Mouse (Mus musculus): ENCODE results near the gene Nek5. TPM values are rescaled to one million over a fixed set of nuclear protein-coding genes. Genes with fewer than 3 reads are reported as not detected.

Gene Nek5
- total RNA-seq, 2 experiments from 2014 or later, result 0.22 to 0.28 TPM

DNA sequence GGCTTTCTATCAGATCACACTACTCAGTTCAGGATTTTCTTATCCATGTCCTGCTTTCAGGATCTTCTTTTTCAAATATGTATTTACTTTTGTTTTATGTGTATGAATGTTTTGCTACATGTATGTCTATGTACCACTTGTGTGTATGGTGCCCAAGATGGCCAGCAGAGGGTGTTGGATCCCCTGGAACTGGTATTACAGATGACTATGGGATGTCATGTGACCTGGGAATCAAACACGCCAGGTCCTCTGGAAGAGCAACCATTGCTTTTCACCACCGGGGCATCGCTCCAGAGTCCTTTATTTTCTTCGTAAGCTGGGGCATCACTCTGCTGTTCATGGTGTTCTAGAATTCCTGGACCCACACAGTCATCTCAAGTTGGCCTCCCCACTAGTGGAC lies 35.6 kb downstream of the Nek5 start:
- no peak for DNase-seq

DNA sequence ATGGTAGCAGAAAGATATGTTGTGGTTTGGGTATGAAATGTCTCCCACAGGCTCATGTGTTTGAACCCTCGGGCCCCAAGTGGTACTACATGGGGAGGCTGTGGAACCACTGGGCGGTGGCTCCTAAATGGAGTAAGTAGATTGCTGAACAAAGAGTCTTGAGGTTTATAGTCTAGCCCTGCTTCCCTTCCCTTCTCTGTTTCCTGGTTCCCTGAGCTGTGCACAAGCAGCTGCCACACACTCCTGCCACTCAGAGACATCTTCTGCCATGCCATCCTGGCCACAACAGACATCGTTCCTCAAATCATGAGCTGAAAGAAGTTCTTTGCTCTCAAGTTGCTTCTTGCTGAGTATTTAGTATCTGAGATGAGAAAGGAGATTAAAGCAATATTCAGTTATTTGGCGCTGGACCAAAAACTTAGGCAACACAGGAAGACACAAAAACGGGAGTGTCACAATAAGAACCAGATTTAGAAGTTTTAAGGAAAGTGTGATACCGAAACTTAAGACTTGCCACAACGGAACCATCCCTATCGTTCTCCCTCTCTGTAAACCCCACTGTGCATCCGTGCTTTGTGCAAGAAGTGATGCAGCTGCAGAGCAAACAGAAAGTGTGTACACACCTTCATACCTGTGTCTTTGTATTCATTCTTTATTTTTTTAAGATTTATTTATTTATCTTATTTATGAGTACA lies 45.4 kb downstream of the Nek5 start:
- DNase-seq, result no peak

DNA sequence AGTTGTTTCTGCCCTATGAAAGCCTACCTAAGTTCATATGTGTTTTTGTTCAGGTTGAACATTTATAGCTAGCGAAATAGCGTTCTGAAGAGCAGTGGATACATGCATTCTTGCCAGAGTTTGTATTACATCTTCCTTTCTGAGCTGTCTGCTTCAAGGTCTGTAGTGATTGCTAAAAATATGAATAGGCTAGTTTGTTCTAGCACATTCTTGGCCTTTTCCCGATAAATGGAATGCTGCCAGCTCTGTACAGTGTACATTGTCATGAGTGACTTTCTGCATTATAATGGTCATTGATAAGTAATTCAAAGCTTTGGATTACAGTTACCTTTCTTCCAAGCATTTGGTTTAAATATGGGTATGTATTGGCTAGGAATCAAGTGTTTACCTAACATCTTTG lies 63.7 kb downstream of the Nek5 start:
- no peak for DNase-seq

DNA sequence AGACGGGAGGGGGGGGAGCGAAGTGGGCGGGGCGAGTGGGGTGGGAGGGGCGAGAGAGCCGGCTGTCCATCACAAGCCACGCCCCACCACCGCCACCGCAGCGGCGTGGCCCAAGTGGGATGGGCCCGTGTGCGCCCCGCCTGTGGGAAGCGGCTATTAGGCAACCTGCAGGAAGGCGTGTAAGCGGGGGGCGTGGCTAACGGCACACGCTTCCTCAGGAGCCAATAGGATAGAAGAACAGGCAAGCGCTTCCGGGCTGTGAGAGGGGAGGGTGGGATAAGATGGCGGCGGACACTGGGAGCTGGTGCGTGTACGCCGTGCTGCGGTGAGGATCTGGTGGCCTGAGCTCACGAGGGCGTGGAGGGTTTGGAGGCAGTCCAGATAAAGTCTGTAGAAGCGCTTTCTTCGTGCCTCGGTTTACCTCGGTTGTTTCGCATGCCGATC lies 64.4 kb downstream of the Nek5 start, which contains the start of gene Alg11:
Alg11 (plus strand) TSS at position 276 of the 444 bp plus-strand sequence.
- peak; percentile 95 to 96 for DNase-seq

DNA sequence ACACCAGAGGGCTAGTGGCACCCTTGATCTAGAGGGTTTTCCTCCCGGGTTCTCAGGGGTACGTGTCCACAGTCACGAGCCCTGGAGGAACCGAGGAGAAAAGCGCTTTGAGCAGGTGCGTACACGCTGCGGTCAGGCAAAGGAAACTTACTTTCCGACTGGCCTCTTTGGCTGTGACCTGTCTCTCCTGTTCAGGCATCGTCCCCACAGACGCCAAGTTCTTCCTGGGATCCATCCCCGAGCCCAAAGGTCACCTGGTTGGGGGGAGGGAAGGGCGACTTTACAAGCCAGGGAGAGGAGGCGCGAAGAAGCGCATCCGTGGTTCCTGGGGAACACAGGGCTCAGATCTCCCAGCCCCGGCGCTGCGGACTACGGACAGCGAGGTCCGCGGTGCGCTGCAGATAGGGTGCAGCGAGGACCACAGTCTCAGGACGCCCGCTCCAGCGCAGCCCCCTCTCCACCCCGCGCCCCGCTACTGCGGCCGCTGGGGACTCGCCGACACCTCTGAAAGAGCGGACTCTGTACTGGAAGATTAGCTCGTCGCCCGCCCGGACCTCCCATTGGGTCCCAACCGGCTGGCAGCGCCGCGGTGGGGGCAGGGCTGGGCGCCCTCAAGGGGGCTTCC lies 64.9 kb downstream of the Nek5 start, which contains the start of gene Atp7b:
Atp7b (minus strand) TSS at position 485 of the 625 bp plus-strand sequence.
- DNase-seq, result no peak

DNA sequence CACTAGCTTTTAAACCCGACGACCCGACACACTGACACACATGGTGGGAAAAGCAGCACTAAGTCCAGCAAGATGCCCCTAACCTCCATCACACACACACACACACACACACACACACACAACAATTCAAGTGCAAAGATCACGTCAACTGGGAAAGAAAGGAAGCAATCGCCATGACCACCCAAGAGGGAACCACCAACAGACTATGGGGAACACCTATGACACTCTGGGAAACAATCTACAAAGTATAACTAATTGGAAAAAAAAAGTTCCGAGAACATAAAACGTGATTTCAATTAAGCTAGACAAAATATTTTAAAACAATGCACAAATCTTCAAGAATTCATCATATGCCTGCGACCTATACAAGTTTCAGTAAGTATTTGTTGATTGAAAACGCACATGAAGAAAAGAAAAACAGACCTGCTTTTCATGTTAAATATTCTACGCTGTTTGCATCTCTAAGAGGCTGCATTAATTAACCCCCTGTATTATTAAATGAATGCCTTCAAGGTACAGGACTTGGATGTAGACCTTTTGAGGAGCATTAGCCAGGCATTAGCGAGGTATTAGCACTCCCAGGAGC lies 65.6 kb downstream of the Nek5 start:
- DNase-seq, result no peak

DNA sequence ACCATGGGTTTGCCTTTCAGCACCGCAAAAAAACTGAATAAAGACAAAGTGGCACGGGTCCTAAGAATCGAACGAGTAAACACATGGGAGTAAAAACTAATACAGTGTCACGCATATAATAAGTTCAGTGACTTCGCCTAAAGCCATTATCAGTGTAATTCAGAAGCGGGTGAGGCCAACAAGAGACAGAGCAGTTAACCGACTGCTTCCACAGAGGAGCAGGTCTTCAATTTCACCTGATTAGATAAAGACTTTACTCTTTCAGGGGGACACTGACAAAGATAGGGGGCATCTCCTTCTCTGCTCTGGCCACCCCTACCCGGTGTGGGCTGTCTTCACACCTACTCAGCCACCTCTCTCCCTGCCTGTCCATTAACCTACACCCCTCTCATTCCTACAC lies 66.5 kb downstream of the Nek5 start:
- no peak for DNase-seq

DNA sequence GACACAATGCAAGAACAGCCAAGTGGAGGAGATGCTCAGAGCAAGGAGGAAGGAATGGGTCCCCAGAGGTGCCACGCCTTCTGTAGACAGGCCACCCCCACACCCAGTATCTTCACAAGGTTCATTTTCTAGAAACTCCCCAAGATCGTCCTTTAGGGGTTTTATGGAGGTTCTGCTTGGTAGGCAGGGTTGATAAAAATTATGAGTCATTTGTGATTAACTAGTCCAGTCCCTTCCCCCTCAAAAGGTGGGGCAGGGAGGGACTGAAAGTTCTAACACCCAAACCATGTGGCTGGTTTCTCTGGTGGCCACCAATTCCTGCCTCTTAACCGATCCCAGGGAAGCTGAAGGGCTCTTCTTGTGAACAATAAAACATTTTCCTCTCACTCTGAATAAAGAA lies 68.0 kb downstream of the Nek5 start:
- no peak for DNase-seq

- no peak for DNase-seq
Measured at GRCm38 (mm10) chr8:22055492-22055877, 69.4 kb downstream of the Nek5 start.

GRCm38 (mm10) chr8:22054674-22055491 lies 70.0 kb downstream of the Nek5 start:
- no peak for DNase-seq

- peak in 1 of 2 experiments; percentile 7 for DNase-seq
Measured at GRCm38 (mm10) chr8:22047699-22048464, 77.0 kb downstream of the Nek5 start.

DNA sequence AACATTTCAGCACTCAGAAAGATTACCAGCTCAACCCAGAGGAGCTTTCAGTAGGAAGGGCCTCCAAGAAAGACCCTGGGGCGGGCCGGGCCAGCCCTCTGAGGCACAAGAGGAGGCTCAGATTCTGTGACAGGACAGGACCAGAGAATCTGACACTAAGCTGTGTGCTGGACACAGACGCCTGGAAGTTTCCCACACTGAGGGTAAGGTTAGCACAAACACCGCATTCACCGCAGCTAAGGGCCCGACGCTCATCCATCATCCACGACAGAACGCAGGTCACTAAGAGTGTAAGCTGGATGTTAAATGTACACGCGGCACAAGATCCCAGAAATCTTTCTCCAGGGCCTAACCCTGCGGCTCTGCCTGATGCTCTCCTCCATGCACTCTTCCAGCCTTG lies 81.1 kb downstream of the Nek5 start:
- DNase-seq, result no peak

DNA sequence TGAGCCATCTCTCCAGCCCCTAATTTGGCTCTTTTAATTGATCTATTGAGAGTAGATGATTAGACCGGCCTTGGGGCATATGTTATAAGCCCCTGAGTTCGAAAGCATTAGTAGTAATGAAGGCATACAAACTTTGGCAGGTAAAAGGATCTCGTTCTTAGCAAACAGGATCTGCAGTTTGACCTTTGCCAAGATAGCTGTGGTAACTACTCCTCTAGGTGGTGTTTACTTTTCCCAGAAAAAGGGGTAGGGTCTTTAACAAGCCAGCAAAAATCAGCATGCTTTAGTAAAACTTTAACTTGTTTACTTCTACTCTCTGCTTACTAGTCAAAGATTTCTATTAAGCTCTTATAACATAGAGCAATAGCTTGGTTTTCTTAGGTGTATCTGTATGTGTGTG lies 82.3 kb downstream of the Nek5 start:
- DNase-seq, result no peak

DNA sequence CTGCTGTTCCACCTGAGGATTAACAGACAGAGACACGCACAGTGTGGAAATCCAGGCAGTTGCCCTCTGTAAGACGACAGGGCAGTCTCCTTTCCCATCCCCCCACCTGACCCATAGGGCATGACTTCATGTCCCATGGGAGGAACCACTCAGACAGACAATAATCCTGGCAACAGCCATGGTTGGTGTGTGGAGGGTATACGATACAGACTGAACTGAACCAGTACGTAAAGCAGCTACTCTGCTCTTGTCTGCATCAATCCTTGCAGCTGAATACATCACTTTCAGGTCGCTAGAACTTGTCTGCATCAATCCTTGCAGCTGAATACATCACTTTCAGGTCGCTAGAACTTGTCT lies 84.7 kb downstream of the Nek5 start:
- DNase-seq, result no peak

DNA sequence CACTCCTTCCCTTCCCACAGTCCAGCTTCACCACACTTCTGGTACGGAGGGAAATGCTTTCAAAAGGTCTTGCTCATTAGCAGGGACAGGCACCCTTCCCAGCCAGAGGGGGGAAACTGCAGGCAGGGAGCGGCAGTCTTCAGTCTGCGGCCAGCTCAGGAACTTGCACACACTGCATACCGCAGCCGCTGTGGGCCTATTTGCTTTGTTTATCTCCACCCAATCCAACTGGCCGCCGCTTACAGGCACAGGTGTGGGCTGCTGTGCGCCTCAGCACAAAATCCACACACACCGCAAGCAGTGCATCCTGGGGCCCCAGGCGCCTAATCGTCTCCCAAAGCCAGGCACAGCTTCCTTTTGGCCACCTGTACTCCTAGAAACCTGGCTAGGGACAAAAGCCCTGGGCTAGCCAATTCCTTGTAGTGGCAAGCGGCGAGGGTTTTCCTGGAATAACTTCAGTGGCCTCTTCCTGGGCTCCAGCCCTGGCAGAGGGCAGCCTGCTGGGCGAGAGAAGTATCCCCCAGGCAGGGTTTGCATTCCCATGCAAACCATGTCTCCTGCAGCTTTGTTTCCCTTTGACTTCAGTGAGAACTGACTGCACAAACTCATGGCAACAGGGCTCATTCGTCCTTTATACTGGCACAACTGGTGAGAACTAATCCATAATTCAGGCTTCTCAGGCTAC lies 85.2 kb downstream of the Nek5 start:
- no peak for DNase-seq

DNA sequence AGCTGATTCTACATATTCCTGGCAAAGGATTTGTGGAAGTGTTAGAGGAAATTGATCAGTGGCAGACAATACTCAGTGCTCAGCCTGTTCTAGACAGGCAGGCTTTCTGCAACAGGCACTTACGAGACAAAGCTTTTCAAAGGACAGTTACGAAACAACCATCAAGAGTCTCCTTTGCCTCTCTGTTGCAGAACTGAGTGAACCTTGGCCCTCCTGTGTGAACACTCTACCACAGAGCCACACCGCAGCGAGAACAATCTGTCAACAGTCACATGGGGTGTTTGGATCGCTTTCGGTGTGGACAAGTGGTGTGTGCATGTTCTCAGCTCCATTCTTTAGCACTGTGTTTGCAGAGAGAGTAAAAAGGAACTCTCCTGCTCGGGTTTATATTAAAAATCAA lies 87.8 kb downstream of the Nek5 start:
- no peak for DNase-seq

DNA sequence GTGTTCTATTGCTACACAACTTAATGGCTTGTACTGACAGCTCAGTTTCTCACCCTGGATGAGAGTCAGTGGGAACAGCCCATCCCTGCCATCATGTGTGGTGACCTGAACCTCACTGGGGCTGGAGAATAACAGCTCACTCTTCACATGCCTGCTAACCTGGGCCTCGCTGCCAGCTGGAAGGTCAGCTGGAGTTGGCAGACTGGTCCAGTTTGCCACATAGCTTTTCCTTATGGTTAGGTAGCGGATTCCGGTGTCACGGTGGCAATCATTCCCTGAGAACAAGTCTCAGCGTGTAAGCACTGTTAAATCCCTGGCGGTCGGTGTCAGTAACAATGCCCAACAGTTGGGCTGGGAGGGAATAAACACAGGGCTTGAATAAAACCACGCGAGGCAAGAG lies 88.7 kb downstream of the Nek5 start:
- no peak for DNase-seq

GRCm38 (mm10) chr8:22030990-22031389 lies 93.9 kb downstream of the Nek5 start:
- DNase-seq, result no peak

DNA sequence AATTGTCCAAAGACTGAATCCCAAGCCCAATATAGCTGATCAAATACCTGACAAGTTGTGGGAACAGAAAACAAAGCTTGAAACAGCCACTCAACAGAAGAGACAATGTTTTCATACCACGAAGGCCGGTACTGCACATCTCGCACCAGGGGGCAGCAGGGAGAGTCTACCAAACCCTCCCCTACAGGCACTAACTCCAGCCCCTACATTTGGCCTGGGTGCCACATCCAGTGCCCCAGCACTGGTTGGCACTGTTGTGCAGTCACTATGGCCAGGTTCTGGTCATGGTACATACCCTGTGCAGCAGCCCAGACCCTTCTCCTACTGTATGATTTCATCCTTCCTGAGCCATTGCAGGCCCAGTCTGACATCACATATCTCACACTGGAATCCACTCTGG lies 95.9 kb downstream of the Nek5 start:
- DNase-seq, result no peak

DNA sequence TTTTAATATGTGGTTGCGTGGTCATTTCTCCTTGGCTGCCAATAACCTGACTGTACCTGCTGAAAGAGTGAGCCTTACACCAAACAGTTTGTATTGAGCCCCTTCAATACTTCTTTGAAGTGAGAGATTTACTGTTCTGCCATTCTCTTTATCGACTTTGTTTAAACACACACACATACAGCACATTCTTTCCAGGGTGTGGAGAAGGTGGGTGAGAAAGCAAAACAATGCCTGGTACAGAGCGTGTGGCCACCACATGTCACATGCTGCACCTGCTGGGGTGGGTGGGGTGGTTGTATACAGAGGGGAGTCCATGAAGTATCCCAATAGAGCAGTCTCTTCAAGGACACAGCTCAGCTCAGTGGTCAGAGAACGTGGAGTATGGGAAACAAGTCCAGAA lies 99.6 kb downstream of the Nek5 start:
- DNase-seq, result no peak

All from layer of hippocampus, postnatal 36 days (tissue).